Comparison of ENCODE assay signal across 8 mouse cellular contexts in genomic region chr5:115652681-115653575, GRCm38 (mm10). TPM values are rescaled to one million over a fixed set of nuclear protein-coding genes. Genes with fewer than 3 reads are reported as not detected.
DNase-seq lines count a peak whose midpoint lies in the region; ATAC-seq lines count a peak whose summit lies in the region.

No protein-coding gene starts in this region.

- peak overlapping the region; percentile 80 for H3K4me2 ChIP-seq in heart, embryonic 13.5 days
- H3K4me2 ChIP-seq in liver, embryonic 12.5 days: peak overlapping the region; percentile 77
- peak overlapping the region; percentile 58 for H3K4me2 ChIP-seq in stomach, embryonic 15.5 days

- H3K9me3 ChIP-seq in heart, embryonic 13.5 days: no peaks in the 10 kb centered on the region
- H3K9me3 ChIP-seq in liver, embryonic 12.5 days (replicated peaks): no peaks in the 10 kb centered on the region
- H3K9me3 ChIP-seq in stomach, embryonic 15.5 days: no peaks in the 10 kb centered on the region

- H3K36me3 ChIP-seq in heart, embryonic 13.5 days: peaks cover 4% of the 10 kb centered on the region
- peaks cover 10% of the 10 kb centered on the region for H3K36me3 ChIP-seq in liver, embryonic 12.5 days
- H3K36me3 ChIP-seq in stomach, embryonic 15.5 days: no peaks in the 10 kb centered on the region

- peak; percentile 99 for DNase-seq in CD4-positive, CD25-positive, alpha-beta regulatory T cell, adult 2 months (ENCODE audit: low read depth, low spot score)
- peak; percentile 85 for DNase-seq in fat pad, adult 2 months (ENCODE audit: extremely low read depth, low read depth, low spot score)
- DNase-seq in kidney, postnatal 10 days: peak; percentile 100
- peak; percentile 99 for DNase-seq in natural killer cell, adult 2 months (ENCODE audit: low spot score in 2 of 2)

- 2% methylated on average over 35 of the region's 35 CpGs for WGBS in heart, embryonic 13.5 days
- WGBS in liver, embryonic 12.5 days (ENCODE audit: insufficient replicate concordance): 3% methylated on average over 35 of the region's 35 CpGs
- 3% methylated on average over 35 of the region's 35 CpGs for WGBS in stomach, embryonic 15.5 days

- 0 out of 2 replicates have a peak, but pooled peaks cover 5% of the 10 kb centered on the region for H3K27me3 ChIP-seq in heart, embryonic 13.5 days (replicated peaks)
- H3K27me3 ChIP-seq in liver, embryonic 12.5 days (replicated peaks): 0 out of 2 replicates have a peak, but pooled peaks cover 2% of the 10 kb centered on the region
- H3K27me3 ChIP-seq in stomach, embryonic 15.5 days (replicated peaks): no peaks in the 10 kb centered on the region

- peak overlapping the region; percentile 57 for H3K4me3 ChIP-seq in brown adipose tissue, adult 24 weeks (ENCODE audit: insufficient read depth, low read depth, low read length)
- peak overlapping the region; percentile 56 for H3K4me3 ChIP-seq in heart, embryonic 13.5 days
- H3K4me3 ChIP-seq in liver, embryonic 12.5 days: peak overlapping the region; percentile 50
- H3K4me3 ChIP-seq in stomach, embryonic 15.5 days (replicated peaks): peak overlapping the region; percentile 43

- ATAC-seq in heart, embryonic 13.5 days (ENCODE audit: extremely low read depth, insufficient number of reproducible peaks, low FRiP score, low TSS enrichment): peak; percentile 99
- peak; percentile 100 for ATAC-seq in liver, embryonic 12.5 days
- peak; percentile 100 for ATAC-seq in stomach, embryonic 15.5 days (ENCODE audit: insufficient read depth, low FRiP score, low read depth)

- peak overlapping the region; percentile 20 for H3K27ac ChIP-seq in brown adipose tissue, adult 24 weeks (replicated peaks; ENCODE audit: low read depth, low read length)
- peak overlapping the region; percentile 78 for H3K27ac ChIP-seq in heart, embryonic 13.5 days (replicated peaks)
- H3K27ac ChIP-seq in liver, embryonic 12.5 days: peak overlapping the region; percentile 71
- H3K27ac ChIP-seq in stomach, embryonic 15.5 days: peak overlapping the region; percentile 72

- peak overlapping the region; percentile 84 for H3K9ac ChIP-seq in heart, embryonic 13.5 days
- peak overlapping the region; percentile 63 for H3K9ac ChIP-seq in liver, embryonic 12.5 days
- H3K9ac ChIP-seq in stomach, embryonic 15.5 days: peak overlapping the region; percentile 16; the same call in 1 of the 2 replicates

- H3K4me1 ChIP-seq in brown adipose tissue, adult 24 weeks (ENCODE audit: control insufficient read depth, insufficient read depth, insufficient read length, low read length): no peaks in the 10 kb centered on the region
- peaks cover 9% of the 10 kb centered on the region for H3K4me1 ChIP-seq in heart, embryonic 13.5 days
- H3K4me1 ChIP-seq in liver, embryonic 12.5 days: peaks cover 21% of the 10 kb centered on the region
- peaks cover 9% of the 10 kb centered on the region; the same call in 1 of the 2 replicates for H3K4me1 ChIP-seq in stomach, embryonic 15.5 days

RNA-seq across cellular contexts. Expression of gene Rab35, which starts 21.2 kb away (rescaled TPM):
- polyA plus RNA-seq in brown adipose tissue, adult 24 weeks (2012; ENCODE audit: insufficient read depth, insufficient read length, missing spikeins): 20.9 and 29.4 TPM in 2 replicates
- polyA plus RNA-seq in heart, embryonic 13.5 days (2015; fragmentation: Nextera tagmentation; extraction: Ambion mirVana): 13.1 and 15.7 TPM in 2 replicates
- polyA plus RNA-seq in liver, embryonic 12.5 days (2016; fragmentation: Nextera tagmentation; extraction: Ambion mirVana): 21.9 and 22.5 TPM in 2 replicates
- 16.3 and 16.7 TPM in 2 replicates for polyA plus RNA-seq in stomach, embryonic 15.5 days (2015; fragmentation: Nextera tagmentation; extraction: Ambion mirVana)

Comparison
In these comparisons a context has a peak if more than half of its experiments do, and no peak if none do; other contexts are left out.
1. Peak in every context shown above with its lines: DNase-seq, ATAC-seq, H3K4me3 ChIP-seq and H3K27ac ChIP-seq.
2. H3K27ac ChIP-seq: peak in every context shown above with its lines; median percentile 78 in heart, embryonic 13.5 days; 72 in stomach, embryonic 15.5 days; 71 in liver, embryonic 12.5 days; 20 in brown adipose tissue, adult 24 weeks.
3. H3K9ac ChIP-seq: peak in every context shown above with its lines; median percentile 84 in heart, embryonic 13.5 days; 63 in liver, embryonic 12.5 days; 16 in stomach, embryonic 15.5 days.